Mouse (Mus musculus) neutrophil, adult 65 days (primary cell): Measurements from ENCODE around the gene Gm10408. TPM values are rescaled to one million over a fixed set of nuclear protein-coding genes. Genes with fewer than 3 reads are reported as not detected.

Experiments
- total RNA-seq: library from RNA; stranded (reverse); gene quantifications from 2 replicates; pipeline ENCODE4 v1.2.4, GENCODE M21; 2023

Gm10408 gene
- total RNA-seq: not detected in 2 replicates

DNA sequence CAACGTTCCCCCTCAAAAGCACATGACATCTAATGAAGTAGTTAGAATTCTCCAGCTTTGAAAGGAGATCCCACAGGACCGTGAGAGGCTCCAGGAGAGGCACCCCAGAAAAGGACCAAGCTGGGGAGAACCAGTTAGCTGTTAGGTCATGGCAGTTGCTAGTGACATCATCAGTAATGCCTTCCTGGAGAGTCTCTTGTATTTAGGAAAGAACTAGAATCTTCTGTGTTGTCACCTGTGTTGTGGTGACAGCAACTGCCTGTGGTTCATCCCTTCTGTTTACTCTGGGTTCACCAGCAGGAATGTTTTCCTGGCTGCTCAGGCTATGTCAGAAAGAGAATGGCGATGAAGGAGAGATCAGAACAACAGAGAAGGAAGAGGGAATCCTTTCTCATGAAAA is at the start of gene Gm10408:
TSS of gene Gm10408 (plus strand) at position 301 of the 400 bp plus-strand sequence.

DNA sequence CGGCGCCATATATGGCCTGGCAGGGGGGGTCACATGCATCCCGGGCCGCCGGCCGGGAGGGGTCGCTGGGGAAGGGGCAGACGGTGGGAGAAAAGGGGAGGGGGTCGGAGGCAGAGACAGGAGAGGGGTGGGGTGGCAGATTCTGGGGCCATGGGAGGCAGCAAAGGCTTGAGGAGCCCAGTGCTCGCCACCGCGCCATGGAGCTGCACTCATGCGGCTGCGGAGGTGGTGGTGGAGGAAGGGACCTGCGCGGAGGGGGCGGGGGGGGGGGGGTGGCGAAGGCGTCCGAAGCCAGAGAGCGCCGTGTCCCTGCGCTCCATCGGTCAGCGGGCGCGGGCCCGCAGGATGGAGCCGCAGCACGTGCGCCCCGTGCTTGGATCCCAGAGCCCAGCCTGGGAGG is 36.9 kb upstream of the Gm10408 start, which contains the start of gene Gm10409:
TSS of gene Gm10409 (plus strand) at position 301 of the 400 bp plus-strand sequence.

DNA sequence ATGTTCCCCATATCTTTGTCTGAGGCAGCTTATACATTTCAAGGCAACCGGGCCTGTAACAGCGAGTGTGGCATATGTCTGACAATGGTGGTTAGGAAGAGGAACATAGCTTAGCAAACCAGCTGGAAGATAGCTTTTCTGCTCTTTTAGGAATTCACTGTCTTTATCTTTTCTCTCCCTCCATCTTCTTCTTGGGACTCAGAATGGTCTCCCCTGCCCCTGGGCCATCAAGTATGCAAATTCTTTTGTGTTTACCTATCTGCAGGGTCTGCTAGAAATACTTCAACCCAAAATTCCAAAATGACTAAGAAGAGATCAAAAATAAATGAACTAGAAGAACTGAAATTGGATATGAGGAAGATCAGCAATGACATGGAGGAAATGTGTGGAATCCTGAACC is 21.4 kb upstream of the Gm10408 start, which contains the start of gene Gm3005:
TSS of gene Gm3005 (plus strand) at position 301 of the 400 bp plus-strand sequence.

Other genes starting within 250 kb of the Gm10408 start
- not detected in 2 replicates for gene D830030K20Rik, start 240.9 kb upstream of the Gm10408 start, total RNA-seq
- not detected in 2 replicates for gene Gm2956, start 116.8 kb upstream of the Gm10408 start, total RNA-seq
- gene Gm10413, start 54.3 kb upstream of the Gm10408 start, total RNA-seq: not detected in 2 replicates
- not detected in 2 replicates for gene Gm10409, start 36.8 kb upstream of the Gm10408 start, total RNA-seq
- gene Gm3005, start 21.3 kb upstream of the Gm10408 start, total RNA-seq: not detected in 2 replicates
- gene Gm3012, start 185.1 kb downstream of the Gm10408 start, total RNA-seq: not detected in 2 replicates
- gene Gm3020, start 202.7 kb downstream of the Gm10408 start, total RNA-seq: not detected in 2 replicates
- gene Gm3043, start 239.4 kb downstream of the Gm10408 start, total RNA-seq: not detected in 2 replicates